Mouse (Mus musculus): ENCODE measurements around the gene Tmem37.

Gene Tmem37

DNA sequence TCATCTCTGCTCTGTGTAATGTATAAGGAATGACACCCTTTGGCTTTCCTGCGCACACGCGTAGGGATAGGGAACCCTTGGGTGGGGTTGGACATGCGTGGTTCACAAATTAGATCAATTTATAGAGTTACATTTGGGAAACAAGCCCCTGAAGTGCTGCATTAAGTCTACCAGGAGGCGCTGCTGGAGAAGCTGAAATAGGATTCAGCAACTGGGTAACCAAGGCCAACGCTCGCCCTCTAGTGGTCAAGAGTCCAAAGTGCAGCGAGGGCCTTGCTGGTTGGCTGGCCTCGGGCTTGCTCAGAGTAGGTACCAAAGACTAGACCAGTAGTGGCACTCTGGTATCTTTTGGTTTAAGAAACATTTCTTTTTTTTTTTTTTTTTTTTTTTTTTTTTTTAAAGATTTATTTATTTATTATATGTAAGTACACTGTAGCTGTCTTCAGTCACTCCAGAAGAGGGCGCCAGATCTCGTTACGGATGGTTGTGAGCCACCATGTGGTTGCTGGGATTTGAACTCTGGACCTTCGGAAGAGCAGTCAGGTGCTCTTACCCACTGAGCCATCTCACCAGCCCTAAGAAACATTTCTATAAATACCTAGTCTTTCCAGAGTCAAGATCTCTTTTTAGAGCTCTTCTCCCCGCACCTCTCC lies 19.7 kb upstream of the Tmem37 start:
- peak; percentile 91 for DNase-seq (ENCODE audit: low spot score)

DNA sequence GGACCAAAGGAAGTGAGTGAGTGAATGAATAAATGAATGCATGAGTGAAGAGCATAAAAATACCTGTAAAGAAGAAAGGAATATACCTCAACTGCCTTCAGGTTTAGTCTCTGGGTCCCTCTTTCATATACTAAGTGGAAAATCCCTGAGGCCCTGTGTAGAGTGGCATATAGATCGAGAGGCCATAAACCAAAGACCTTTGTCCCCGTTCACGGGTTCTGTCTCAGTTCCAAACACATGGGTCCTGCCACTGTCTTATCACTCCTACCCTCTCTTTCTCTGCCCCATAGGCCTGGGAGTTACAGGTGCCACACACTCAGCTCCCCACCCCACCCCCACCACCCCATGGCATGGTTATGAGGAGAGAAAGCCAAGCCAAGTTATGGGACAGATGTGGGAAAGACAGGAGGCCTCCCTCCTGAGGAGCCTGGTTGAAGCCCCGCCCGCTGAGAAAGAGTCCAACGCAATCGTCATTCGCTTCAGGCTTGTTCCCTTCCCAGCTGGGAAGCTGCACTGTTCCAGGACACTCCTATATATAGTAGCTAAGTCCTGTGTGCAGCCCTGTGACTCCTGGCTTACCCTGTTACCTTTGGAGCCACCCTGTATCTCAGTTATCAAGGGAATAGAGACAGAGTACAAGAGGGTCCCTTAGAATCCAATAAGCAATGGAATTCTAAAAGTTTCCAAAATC lies 17.2 kb upstream of the Tmem37 start:
- DNase-seq (ENCODE audit: low spot score): no peak

DNA sequence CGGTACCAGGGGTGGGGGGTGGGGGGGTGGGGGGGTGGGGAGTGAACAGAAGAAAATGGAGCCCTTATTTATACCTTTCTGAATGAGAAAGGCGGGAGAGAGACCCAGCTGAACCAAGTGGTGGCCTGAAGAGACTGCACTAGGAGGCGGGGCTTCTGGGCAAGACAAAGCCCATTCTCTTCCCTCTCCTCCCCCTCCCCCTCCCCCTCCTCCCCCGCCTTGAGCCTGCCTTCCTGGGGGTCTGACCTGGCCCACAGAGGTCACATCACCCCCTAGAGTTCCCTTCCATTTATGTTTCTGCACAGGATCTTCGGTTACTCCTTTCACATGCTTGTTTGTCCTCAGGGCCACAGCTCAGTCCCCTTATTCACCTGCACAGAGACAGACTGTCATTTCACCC lies 15.3 kb upstream of the Tmem37 start:
- no peak for DNase-seq (ENCODE audit: low spot score)

DNA sequence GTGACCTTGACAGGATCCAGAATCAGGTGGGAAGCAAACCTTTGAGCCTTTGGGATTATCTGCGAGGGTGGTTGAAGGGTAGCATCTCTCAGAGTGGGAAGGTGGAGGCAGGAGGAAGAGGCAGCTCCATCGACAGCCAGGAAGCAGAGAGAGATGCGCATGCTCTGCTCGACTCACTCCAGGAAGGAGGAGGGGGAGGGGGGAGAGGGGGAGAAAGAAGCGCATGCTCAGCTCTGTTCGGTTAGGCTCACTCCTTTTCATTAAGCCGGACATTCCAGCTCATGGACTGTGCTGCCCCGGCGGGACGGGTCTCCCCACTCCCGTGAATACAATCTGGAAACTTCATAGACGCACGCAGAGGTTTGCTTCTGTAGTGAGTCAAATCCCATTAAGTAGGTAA lies 12.8 kb upstream of the Tmem37 start:
- no peak for DNase-seq (ENCODE audit: low spot score)

DNA sequence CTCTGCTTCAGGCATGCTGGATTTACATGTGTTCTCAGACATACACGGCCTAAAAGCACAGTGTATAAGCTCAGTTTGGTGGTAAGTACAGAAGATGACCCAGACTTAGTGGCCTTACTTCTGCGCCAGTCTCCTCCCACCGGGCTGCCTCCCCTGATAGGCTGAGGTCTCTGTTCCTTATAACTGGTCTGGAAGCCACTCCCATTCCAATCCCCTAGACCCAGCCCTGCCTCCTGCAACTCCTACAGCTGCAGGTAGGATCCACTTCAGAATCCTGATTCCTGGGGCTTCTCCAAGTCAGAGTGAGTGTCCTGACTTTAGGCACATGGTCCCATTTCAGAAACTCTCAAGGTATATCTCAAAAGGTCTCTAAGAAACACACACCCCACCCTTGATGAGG lies 11.8 kb upstream of the Tmem37 start:
- DNase-seq (ENCODE audit: low spot score): no peak

DNA sequence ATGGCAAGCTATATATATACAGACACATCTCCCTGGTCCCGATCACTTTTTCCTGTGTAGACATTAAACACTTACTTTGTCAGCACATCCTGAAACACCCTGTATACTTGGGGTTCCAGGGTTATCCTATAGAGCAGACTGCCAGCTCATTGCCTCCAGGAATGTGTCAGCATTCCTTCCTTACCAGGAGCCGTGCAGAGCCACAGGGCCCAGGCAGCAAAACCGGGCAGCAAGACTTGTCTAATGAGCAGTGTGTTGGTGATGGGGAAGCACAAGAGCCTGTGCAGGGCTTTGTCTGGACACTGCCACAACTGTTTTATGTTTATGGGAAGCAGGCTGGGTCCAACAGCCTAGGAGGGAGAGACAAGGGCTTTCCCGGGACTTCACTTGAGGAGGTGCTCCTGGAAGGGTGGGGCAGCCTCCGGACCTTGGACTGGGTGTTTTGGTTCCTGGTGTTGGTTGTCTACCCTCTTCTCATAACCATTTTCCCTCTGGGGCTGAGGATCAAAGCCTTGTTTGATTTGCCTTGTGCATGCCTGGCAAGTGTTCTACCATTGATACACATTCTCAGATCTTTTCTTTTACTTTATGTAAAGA lies 10.1 kb upstream of the Tmem37 start:
- no peak for DNase-seq (ENCODE audit: low spot score)

DNA sequence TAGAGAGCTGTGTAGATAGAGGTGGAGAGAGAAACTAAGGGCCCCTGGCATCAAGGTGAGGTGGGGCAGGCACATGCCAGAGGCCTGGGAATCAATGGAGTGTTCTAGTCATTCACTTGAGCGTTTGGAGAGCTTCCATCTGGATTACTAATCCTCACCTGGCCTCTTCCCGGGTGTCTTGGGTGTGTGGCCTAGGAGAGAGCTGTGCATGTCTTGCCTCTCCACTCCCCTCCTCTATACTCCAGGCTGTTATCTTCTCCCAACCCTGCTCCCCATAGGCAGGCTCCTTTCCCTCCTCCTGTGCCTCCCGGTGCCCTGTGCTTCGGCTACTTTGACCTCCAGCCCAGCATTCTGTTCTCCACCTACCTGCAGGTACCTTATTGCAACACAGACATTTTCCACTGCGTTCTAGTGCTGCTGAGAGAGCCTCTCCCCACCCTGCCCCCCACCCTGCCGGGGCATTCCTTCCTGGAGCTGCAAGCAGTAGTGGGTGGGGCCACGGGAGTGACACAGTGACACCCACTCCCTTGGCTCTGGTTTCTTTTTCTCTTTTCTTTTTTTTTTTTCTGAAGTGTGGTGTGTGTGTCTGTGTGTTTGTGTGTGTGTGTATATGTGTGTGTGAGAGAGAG lies 9.2 kb upstream of the Tmem37 start:
- DNase-seq (ENCODE audit: low spot score): no peak

DNA sequence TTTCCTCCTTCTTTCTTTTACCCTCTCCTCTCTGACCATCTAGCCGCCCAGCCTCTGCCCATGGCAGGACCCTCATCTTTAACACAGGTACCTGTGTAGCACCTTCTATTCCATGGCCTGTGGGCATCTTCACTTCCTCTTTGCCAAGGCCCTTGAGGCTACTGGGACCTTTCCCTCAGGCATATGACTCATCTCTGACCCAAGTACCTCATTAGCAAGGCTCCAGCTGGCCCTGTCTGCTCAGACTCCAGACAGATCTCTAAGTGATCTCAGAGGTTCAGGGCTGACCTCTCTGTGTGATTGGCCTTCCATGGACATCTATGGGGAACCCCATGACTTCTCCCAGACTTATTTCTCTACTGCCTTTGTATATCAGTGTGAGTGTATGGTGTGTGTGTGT lies 6.8 kb upstream of the Tmem37 start:
- peak; percentile 68 for DNase-seq (ENCODE audit: low spot score)

DNA sequence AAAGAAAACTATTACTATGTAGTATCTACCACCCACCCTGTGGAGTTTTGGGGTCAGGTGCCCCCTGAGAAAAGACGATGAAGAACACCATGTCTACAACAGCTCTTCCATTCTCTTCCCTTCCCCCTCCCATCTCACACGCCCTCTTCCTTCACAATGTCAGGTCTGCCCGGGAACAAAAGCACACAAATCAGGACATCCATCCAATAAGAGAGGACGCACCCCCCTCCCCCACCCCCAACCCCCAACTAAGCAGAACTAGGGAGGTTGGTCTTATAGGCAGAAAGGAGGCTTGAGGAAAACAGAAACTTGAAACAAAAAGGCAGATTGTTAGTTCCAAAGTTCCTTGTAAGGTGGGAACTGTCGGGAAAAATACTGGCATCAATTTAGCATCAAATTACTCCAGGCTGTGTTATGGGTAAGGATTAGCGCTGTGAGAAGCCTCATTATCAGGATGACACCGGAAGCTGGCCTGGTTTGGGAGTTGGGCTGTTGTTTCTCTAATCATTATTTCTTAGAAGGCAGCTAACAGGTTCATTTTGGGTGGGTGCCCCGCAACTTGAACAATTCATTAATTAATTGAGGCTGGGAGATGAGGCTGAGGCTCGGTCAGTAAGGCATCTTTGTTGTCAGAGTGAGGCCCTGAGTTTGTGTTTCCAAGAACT lies 4.0 kb upstream of the Tmem37 start:
- no peak for DNase-seq (ENCODE audit: low spot score)

DNA sequence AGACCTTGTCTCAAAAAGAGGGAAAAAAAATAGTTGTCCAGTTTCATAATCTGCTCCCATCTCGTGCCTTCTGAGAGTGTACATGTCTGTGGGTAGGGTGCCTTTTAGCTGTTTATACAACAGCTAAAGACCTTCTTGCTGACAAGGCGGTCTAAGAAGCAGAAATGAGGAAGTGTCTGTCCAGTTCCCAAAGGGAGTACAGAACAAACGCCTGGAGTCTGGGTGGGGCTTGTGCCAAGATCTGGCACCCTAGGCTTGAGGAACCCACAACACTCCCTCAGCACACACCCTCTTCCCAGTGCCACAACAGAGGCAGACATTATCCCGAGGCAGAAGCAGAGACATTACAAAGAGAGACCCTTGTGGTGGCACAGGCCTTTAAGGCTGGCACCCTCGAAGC lies 1.6 kb upstream of the Tmem37 start:
- no peak for DNase-seq (ENCODE audit: low spot score)

DNA sequence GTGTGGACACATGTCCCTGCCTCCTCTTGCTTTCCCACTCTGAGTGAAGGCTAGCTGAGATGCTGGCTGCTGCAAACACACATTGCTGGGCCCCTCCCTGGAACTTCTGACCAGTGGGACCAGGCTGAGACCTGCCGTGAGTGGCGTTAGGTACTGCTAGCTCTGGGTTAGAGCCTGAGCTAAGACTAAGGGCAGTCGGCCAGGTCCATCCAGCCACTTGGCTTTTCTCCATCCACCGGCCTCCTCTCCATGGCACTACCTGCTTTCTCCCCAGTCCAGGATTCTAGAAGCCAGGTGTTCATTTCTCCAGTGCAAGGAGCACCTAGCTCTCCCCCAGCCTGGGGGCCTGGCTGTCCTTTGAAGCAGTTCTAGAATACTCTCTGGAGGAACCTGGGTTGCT lies 1.1 kb upstream of the Tmem37 start:
- DNase-seq (ENCODE audit: low spot score): no peak

DNA sequence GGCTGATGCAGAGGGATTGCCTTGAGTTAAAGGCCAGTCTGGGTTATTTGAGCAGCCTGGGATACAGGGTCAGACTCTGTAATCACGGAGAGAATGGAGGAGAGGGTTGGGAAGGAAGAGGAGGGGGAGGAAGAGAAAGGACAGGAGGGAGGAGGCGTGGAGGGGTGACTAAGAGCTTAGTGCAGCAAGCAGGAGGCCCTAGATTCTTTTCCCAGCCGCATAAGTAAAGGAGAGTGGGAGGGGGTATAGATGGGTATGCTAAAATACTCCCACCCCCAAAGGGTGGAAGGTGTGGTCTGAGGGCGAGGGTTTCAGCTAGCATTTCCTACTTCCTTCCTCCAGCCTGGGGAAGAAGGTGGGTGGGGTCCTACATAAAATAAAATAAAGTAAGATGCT lies 431 bp upstream of the Tmem37 start:
- DNase-seq (ENCODE audit: low spot score): no peak

DNA sequence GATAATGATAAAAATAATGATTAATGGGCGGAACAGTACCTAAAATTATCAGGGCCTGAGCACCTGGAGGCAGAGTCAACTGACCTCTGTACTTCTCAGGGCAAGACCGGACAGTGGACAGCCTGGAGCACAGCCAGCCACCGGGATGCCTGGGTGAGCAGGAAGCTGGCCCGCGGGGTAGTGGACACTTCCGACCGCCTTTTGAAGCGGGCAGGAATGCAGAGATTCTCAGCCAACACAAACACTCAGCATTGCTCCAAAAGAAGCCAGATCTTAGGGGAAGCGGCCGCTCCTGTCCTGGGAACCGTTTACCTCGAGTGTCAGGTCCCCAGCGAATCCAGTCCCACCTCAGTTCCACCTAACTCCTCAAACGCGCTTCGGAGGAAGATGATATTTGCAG lies 974 bp downstream of the Tmem37 start:
- DNase-seq (ENCODE audit: low spot score): no peak

DNA sequence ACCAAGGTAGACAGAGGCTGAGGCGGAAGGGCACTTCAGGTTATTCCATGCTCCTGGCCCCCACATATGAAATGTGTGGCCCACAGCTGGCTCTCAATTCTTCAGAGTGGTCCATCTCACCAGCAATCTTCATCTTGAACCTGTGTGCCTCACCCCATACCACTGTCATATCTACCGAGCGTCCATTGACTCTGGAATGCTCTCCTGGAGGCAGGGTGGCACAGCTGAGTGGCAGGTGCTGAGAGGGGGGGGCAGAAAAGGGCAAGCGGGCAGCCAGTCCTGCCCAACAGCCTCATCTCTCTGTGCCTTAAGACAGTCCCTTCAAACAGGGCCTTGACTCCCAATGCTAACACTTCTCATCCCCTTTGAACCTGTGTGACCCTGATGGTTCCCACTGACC lies 2.7 kb downstream of the Tmem37 start:
- no peak for DNase-seq (ENCODE audit: low spot score)

DNA sequence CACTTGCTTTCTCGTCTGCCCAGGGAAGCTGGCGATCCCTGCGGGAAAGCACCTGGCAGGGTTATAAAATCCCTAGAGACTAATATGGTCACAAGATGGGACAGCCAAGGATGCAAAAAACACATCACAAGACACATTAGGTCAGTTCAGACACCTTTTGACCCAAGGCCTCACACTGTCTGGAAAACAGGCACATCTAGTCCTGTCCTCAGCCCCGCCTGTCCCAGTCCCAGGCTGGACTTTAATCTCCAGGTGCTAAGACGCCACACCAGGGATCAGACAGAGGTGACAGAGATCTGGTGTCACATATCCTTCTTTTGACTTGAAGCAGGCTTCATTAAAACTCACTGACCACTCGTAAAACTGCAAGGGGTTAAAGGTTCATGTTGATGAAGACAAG lies 3.7 kb downstream of the Tmem37 start:
- DNase-seq (ENCODE audit: low spot score): no peak

DNA sequence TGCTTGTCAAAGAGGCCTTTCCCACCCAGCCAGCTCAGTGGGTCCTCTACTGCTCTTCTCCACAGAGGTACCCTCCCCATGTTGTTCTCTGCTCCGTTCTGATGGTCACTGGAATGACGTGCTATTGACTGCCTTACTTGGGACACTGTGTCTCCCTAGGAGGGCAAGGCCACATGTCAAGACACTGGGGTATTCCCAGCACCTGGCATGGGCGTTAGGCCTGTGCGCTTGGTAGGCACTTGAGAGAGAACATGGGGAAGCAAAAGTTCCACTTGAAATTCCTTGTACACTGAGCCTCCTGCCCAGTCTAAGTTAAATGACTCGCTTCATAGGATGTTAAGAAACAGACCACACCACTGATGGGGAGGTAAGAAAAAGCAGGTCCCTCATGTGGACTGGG lies 4.8 kb downstream of the Tmem37 start:
- DNase-seq (ENCODE audit: low spot score): no peak

DNA sequence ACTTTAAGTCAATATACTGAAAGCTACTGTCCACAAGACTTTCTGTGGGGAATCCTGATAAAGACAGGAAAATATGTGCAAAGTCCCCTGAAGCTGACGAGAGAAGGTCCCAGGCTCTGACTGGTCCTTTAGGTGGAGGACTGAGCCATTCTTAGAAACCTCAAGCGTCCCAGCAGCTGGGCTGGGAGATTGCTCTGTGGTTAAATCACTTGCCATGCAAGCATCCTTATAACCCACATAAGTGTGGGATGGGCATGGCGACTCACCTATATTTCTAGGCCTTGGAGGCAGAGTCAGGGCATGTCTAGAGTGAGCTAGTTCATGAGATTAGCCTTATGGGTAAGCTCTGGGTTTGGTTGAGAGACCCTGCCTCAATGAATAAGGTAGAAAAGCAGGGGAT lies 7.2 kb downstream of the Tmem37 start:
- no peak for DNase-seq (ENCODE audit: low spot score)

DNA sequence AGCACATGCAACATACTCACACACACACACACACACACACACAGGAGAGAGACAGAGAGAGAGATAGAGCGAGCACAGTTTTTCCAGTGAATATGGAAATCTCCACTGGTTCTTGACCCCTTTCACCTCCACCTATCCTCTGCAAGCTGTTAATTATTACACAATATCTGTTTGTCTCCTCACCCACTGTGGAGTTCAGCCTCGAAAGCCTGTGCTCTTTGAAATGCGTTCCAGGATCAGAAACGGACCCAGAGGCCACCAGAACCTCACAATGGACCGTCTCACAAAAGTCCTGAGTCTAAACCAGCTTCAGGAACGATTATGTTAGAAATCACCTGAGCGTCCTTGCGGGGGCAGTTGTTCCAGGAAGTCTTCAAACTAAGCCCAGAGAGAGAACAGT lies 7.7 kb downstream of the Tmem37 start:
- DNase-seq (ENCODE audit: low spot score): no peak

DNA sequence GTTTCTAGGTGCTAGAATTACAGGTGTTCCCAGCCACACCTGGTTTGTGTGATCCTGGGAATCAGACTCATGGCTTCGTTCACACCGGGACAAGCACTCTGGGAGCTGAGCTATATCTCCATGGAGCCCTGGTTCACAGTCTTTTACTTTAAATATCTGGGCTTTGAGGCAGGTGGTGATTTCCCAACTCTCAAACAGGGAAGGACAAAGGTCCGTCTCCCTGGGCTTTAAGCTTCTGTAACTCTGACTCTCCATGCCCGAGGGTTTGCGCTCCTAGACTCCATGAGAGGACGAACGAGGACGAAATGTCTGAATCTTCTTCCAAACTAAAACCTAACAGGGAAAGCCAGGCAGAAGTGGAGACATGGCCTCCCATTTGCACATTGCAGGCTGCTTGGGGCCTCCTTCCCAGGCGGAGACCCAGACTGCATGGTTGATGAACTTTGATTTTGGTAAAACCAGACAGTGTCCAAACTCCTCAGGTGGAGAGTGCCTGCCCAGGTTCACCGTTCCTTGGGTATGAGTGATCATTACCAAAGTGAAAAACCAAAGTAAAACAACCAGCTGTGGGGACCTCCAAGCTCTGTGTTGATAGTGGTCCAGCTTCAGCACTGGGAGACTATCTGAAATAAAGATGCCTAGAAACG lies 9.7 kb downstream of the Tmem37 start:
- DNase-seq (ENCODE audit: low spot score): no peak

DNA sequence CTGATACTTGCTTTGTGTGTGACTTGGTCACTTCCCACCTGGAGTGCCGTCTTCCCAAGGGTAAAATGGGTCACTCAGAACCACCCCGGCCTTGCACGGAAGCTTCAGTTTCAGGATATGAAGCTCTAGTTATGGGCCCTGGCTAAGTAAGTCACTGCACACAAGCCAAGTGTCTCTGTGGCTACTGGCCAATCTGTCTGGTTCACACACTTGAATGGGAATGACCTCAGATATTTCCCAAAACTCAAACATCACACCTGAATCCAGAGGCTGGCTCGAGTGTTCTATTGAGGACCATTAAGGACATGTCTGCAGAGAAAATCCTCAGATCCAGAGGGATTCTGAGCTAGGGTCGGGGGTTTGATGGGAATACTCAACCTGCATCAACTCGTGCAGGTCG lies 11.6 kb downstream of the Tmem37 start:
- DNase-seq (ENCODE audit: low spot score): no peak

DNA sequence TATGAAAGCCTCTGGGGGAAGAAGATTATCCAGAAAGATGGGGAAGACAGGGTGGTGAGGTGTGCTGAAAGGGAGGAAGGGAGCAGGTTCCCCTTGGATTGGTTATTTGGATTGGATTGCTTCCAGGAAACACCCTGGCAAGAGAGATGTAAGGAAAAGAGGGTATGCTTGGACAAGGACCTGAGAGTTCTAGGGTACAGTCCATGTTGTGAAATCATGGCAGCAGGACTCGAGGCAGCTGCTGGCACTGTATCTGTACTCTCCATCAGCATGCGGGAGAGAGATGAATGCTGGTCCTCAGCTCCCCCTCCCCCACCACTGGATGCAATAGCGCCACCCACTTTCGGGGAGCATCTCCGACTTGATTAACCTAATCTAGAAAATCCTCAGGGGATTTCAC lies 13.2 kb downstream of the Tmem37 start:
- no peak for DNase-seq (ENCODE audit: low spot score)

DNA sequence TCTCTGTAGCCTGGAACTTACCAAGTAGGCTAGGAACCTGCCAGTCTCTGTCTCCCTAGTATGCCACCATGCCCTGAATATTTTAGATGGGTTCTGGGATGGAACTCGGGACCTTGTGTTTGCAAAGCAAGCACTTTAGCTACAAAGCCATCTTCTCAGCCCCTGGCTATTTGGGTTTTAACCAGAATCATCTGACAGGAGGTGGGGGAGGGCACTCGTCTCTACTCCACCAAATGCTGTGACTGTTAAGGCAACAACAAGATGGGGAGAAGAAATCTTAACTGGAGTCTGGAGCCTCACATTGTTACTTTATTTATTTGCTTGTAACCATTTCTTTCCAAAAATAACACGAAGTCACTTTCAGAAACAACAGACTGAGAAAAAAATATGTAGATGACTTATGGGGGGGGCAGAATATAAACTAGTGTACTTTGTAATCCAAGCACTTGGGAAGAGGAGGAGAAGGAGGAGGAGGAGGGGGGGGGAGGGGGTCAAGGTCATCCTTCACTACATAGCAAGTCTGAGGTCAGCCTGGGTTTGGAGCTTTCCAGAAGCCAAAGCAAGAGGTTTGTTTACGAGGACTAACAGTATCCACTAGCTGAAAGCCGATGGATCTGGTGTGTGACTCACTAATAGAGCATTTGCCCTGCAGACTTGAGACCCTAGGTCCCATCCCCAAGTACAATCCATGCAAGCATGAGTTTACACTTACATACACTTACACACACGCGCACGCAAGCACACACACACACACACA lies 16.0 kb downstream of the Tmem37 start:
- no peak for DNase-seq (ENCODE audit: low spot score)
